Comparison of ENCODE assay signal across 12 mouse cellular contexts in the genomic region with DNA sequence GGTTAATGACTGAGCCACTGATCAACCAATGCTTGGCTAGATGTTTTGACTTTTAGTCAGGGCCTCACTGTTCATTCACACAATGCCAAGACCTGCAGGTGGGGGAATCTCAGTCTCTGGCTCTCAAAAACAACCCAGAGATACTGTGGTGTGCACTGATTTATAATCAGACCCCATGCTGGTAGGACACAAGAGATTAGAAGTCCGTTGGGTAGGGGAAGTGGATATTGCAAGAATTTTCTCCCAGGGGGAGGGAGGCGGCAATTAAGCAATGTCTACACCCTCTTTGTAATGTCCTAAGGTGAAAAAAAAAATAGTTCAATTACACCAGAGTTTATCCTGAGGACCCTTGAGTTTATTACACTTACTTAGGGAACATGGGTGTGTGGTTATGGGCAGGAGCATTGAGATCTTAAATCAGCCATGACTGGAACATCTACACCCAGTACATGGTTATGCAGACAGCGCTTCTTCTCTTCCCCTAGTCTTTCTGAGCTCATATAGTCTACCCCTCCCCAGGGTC.
"Had no signal": no experiment of that assay in that cellular context is flagged by ENCODE, and none has a peak within 500 bp of the region (broad histone marks: within the 10 kb centered on the region; RNA-seq: fewer than 3 reads in every experiment).

No protein-coding gene starts in this region.

- H3K4me3 ChIP-seq: limb, embryonic 12.5 days; liver, embryonic 13.5 days; midbrain, embryonic 13.5 days had no signal

- H3K27ac ChIP-seq: limb, embryonic 12.5 days; liver, embryonic 13.5 days; macrophage; midbrain, embryonic 13.5 days had no signal

- H3K4me2 ChIP-seq: limb, embryonic 12.5 days; liver, embryonic 13.5 days; midbrain, embryonic 13.5 days had no signal

- ATAC-seq: hindbrain, embryonic 16.5 days; inflammation-experienced regulatory T-cells, adult 6 months; liver, postnatal 0 days; midbrain, embryonic 13.5 days had no signal

- DNase-seq: kidney, postnatal 14 days; layer of hippocampus, adult 9-11 months; liver; liver, embryonic 13.5 days; liver, postnatal 0 days; right cerebral cortex, postnatal 14 days; thymus, postnatal 36 days had no signal

- H3K9me3 ChIP-seq: limb, embryonic 12.5 days; liver, embryonic 13.5 days; midbrain, embryonic 13.5 days had no signal

- H3K9ac ChIP-seq: limb, embryonic 12.5 days; liver, embryonic 13.5 days; liver, postnatal 0 days; midbrain, embryonic 13.5 days had no signal

- H3K36me3 ChIP-seq: limb, embryonic 12.5 days; liver, embryonic 13.5 days; midbrain, embryonic 13.5 days had no signal
